Mouse (Mus musculus): ENCODE data around the gene Usp17lb.
"Not testable (repeated sequence)": the region's sequence is repeated elsewhere in the genome, so short reads cannot be mapped to it uniquely, and the experiment has no call there.

The Usp17lb gene

GRCm38 (mm10) chr7:104842503-104842902 is at the start of gene Usp17lb:
Usp17lb (minus strand) TSS chr7:104842603.
- DNase-seq (ENCODE audit: low spot score in 2 of 2), result no peak

DNA sequence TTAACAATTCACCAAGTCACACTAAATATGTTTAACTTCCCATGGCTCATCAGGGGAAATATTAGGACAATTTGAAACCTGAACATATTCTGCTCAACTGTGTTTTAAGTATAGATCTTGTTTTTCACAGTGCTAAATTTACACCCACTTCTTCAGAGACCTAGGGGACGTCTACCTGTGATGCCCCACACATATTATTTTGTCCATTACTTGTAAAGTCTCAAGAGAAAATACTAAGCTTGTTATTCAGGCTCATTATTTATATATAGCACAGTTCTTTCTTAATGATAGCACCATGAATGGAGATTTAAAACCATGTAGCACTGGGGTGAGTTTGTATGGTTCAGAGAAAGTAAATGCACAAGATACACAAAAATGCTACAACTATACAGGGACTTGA is 35.3 kb upstream of the Usp17lb start, which contains the start of gene Olfr665:
Gene Olfr665 (plus strand): TSS at position 301 of the 400 bp plus-strand sequence.
- DNase-seq (ENCODE audit: low spot score in 2 of 2), result no peak

GRCm38 (mm10) chr7:104861381-104861780 is 19.0 kb upstream of the Usp17lb start:
- DNase-seq (ENCODE audit: low spot score in 2 of 2), result no peak

- DNase-seq (ENCODE audit: low spot score in 2 of 2), result no peak
These were observed 15.3 kb upstream of the Usp17lb start for GRCm38 (mm10) chr7:104857683-104858082.

DNA sequence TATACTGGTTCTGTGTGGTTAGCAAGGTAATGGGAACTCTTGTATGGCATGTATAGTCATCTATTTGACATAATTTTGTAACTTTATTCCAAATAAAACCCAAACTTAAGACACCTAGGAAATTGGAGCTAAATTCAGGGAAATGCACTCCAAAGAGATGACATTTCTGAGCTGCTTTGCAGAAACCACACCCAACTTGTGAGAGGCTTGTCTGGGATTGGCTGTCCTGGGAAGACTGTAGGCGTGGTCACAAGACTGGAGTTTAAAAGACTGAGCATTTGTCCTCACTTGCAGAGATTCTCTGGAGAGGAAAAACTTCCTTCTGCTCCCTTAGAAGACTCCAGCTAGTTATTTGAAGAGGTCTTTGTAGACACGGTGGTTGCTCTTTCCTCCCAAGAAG is 14.3 kb upstream of the Usp17lb start, which contains the start of gene Usp17la:
Gene Usp17la (plus strand): TSS at position 301 of the 400 bp plus-strand sequence.
- DNase-seq (ENCODE audit: low spot score in 2 of 2), result not testable (repeated sequence)

DNA sequence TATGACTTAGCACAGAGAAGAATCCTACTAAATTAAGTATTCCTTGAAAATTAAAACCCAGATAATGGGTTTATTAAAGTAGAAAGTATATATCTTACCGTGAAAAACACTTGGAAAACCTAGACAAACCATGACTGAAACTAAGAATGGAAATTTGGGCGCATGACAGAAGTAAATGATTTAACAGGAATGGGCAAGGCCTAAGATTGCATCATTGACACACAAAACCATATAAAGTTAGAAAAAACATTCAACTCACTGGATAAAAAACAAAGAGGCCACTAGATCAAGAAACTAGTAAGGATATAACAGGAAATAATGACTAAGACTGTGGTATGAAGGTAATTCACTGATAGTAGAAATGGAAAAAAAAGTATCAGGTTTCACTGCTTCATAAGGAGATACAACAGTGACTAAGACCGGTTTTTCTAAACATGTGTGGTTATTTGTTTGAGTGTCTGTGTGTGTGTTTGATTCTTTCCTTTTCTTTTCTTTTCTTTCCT is 12.9 kb upstream of the Usp17lb start:
- no peak for DNase-seq (ENCODE audit: low spot score in 2 of 2)

DNA sequence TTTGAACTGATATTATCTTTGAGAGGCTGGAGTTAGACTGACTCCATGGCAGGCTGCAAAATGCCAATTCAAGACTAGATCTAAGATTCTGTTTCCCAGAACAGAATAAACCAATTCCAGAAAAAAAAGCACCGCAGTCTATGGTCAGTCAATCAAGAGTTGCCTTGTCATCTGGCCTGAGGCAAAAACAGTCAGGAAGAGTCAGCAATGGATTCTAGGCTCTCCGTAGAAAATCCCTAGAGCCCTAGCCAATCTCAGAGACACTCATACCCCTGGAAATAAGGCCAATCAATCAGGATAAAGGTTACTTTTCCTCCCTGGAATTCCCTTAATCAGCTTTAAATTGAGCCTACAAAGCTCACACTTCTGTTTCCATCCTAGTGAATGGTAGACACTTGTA is 9.1 kb upstream of the Usp17lb start:
- not testable (repeated sequence) for DNase-seq (ENCODE audit: low spot score in 2 of 2)

DNA sequence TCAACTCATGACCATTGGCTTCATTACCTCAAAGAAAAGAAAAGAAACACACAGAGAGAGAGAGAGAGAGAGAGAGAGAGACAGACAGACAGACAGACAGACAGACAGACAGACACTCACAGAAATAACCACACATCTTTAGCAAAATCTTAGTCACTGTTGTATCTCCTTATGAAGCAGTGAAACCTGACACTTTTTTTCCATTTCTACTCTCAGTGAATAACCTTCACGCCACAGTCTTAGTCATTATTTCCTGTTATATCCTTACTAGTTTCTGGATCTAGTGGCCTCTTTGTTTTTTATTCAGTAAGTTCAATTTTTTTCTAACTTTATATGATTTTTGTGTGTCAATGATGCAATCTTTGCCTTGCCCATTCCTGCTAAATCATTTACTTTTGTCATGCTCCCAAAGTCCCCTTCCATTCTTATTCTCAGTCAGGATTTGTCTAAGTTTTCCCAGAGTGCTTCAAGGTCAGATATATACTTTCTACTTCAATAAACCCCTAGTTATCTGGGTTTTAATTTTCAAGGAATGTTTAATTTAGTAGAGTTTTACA is 1.4 kb upstream of the Usp17lb start:
- no peak for DNase-seq (ENCODE audit: low spot score in 2 of 2)

GRCm38 (mm10) chr7:104810335-104810734 is 32.1 kb downstream of the Usp17lb start:
- DNase-seq (ENCODE audit: low spot score in 2 of 2), result not testable (repeated sequence)

- DNase-seq (ENCODE audit: low spot score in 2 of 2), result no peak
These were observed 51.6 kb downstream of the Usp17lb start for GRCm38 (mm10) chr7:104790796-104791195.

Data from frontal cortex, postnatal 10 days (tissue).